Mouse (Mus musculus) liver, embryonic 15.5 days (tissue): ENCODE data around the gene Wdr17. TPM values are rescaled to one million over a fixed set of nuclear protein-coding genes. Genes with fewer than 3 reads are reported as not detected.

Experiments used
- ATAC-seq: fragments of 200-750 bp; cut with Nextera tagmentation; 2 replicates; pipeline ENCODE4 v1.8.0; 2017; ENCODE audit warnings: moderate number of reproducible peaks, mild to moderate bottlenecking, moderate library complexity; ENCODE audit not compliant: insufficient read depth
- H3K27ac ChIP-seq: fragments of 300-500 bp; sonication (generic); replicated peaks from 2 replicates; pipeline ENCODE4 v1.5.1; 2015; ENCODE audit warnings: mild to moderate bottlenecking, inconsistent platforms
- H3K27me3 ChIP-seq: fragments of 300-500 bp; sonication (generic); 2 replicates; pipeline ENCODE4 v1.6.1; 2015; ENCODE audit warnings: mild to moderate bottlenecking, inconsistent platforms
- H3K36me3 ChIP-seq: fragments of 300-500 bp; sonication (generic); replicated peaks from 2 replicates; pipeline ENCODE4 v1.6.1; 2015; ENCODE audit warnings: moderate library complexity, mild to moderate bottlenecking, inconsistent platforms
- H3K4me1 ChIP-seq: fragments of 300-500 bp; sonication (generic); replicated peaks from 2 replicates; pipeline ENCODE4 v1.6.1; 2015; ENCODE audit warnings: inconsistent platforms
- H3K4me2 ChIP-seq: fragments of 300-500 bp; sonication (generic); 2 replicates; pipeline ENCODE4 v1.6.1; 2015; ENCODE audit warnings: moderate library complexity, mild to moderate bottlenecking, inconsistent platforms
- H3K4me3 ChIP-seq: fragments of 300-500 bp; sonication (generic); replicated peaks from 2 replicates; pipeline ENCODE4 v1.5.1; 2015; ENCODE audit warnings: mild to moderate bottlenecking, inconsistent platforms
- H3K9ac ChIP-seq: fragments of 300-500 bp; sonication (generic); 2 replicates; pipeline ENCODE4 v1.6.1; 2015; ENCODE audit warnings: moderate library complexity, mild to moderate bottlenecking, inconsistent platforms
- H3K9me3 ChIP-seq: fragments of 300-500 bp; sonication (generic); replicated peaks from 2 replicates; pipeline ENCODE4 v1.6.1; 2016; ENCODE audit warnings: inconsistent platforms
- WGBS: fragments of 180-500 bp; shearing (Covaris S2); methylation state at CpG from one replicate; pipeline ENCODE4 v1.1.7; 2015; ENCODE audit warnings: mixed read lengths; ENCODE audit not compliant: insufficient replicate concordance; 5-methylcytosine and 5-hydroxymethylcytosine counted together
- polyA plus RNA-seq: library from polyadenylated mRNA; unstranded; fragments of >200 nt; fragmentation: Nextera tagmentation; extraction: Ambion mirVana; gene quantifications from 2 replicates; pipeline ENCODE4 v1.2.1, GENCODE M21; 2015

Wdr17 gene
- polyA plus RNA-seq, 1 experiment from 2014 or later = not detected

DNA sequence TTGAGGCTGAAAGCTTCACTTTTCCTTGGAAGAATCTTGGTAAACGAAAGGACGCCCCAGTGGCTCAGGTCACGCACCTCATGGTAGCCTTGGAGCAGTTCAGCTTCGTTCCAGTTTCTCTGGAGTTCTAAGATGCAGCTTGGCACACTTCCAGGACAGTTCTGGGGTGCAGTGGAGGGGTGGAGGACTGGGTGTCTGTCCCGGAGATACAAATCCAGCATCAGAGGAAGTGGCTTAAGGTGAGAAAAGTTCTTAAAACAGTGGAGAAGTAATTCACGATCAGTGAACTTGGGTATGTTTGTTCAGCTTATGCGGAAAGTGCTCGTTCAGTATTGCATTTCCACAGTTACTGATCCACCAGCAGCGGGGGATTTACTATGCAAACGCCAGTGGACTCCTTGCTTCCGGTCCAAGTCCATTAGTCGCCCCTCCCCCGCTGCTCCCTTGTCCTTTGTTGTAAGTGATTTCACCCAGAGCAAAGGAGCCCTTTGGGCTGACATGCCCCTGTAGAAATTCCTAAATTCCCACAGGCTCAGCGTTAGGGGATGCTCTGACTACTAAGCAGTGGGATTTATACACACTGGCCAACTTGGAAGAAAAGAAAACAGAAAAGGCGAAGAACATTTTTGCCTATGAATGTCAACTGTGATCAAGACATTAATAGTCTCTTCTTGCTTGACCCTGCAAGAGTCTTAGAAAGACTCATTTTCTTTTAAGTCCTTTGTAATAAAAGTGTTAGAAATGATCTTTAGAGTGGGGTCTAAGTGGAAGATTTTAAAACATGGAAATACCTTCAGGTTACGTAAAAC, 106.6 kb downstream of the Wdr17 start:
- no peaks in the 10 kb centered on the region for H3K9me3 ChIP-seq
- H3K9ac ChIP-seq = no peak overlapping the region
- peak overlapping the region; percentile 30; the same call in 1 of the 2 replicates for H3K4me3 ChIP-seq
- H3K27me3 ChIP-seq = no peaks in the 10 kb centered on the region
- ATAC-seq = no peak
- WGBS = 9% methylated on average over 16 of the region's 16 CpGs
- no peak overlapping the region for H3K27ac ChIP-seq
- no peaks in the 10 kb centered on the region for H3K4me1 ChIP-seq
- peak overlapping the region; percentile 53 for H3K4me2 ChIP-seq
- H3K36me3 ChIP-seq = no peaks in the 10 kb centered on the region

DNA sequence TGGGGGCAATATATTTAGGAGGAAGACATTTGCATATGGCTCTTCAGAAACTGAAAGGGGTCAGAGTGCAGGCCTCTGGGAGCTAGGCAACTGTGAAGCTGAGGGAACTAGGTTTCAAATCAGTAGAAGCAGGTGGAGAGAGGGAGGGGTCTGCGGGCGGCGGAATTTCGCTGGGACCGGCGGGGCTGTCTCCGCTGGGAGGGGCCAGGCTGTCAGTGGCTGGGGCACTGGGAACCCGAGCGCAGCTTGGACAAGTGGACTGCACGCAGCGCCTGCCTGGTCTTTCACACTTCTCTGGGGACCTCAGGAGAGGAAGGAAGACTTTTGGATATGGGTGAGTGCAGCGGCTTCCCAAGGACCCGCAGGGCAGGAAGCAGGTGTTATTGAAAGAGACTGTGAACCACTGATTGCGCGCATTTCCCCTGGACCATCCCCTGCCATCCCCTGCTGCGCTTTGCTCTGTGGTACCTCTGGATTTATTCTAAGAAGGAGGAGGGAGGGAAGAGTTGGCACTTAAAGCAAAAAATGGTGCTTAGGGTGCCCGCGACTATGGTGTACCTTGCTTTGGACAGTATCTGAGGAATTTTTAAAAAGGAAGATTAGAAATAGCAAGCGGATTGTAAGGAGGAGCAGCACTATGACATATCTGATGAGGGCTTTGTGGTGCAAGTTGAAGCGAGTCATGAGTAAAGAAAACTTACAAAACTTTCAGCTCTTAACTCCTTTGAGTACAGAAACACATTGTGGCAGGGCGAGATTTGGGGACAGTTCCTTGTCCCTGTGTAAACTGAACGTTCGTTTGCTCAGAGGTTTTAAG, 107.5 kb downstream of the Wdr17 start:
- no peak overlapping the region for H3K9ac ChIP-seq
- ATAC-seq = no peak

DNA sequence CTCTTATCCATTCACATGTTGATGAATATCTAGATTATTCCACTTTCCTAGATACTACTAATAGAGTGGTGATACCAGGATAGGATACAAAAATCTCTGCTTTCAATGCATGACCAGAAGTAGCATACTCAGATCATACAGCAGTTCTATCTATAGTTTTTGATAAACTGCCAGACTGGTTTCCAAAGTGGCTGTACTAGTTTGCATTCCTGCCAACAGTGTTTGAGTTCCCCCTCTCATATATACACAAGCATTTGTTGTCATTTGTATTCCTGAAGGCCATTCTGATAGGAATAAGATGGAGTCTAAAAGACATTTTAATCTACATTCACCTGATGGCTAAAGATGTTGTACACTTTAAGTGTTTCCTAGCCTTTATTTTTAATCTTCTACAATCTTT, 110.0 kb downstream of the Wdr17 start:
- no peak for ATAC-seq

More for the DNA sequence above, 107.5 kb downstream of the Wdr17 start:
- Histone ChIP-seq H3K27me3 (no peaks in the 10 kb centered on the region), H3K36me3 (no peaks in the 10 kb centered on the region), H3K4me2 (peak overlapping the region; percentile 53), H3K27ac (no peak overlapping the region), H3K4me1 (no peaks in the 10 kb centered on the region), H3K4me3 (peak overlapping the region; percentile 30), H3K9me3 (no peaks in the 10 kb centered on the region)
- under 1% methylated on average over 23 of the region's 23 CpGs for WGBS

DNA sequence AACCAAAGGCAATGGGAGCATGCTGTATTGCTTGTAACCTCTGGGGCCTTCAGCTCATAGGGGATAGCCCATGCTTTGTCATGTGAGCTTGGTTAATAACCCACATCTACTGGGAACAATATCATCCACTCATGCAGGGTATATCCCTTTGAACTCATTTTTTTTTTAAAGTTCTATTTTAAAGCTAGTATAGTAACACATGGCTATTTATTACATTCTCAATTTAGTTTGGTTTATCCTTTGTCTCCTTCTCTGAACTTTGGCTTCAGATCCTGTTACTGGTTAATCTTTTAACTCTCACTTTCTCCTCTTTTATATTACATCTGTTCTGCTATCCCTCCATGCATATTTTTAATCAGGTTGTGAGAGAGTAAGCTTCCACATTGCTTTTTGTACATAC, 110.7 kb downstream of the Wdr17 start:
- no peak for ATAC-seq
- Histone ChIP-seq H3K27ac (no peak overlapping the region), H3K4me3 (no peak overlapping the region), H3K4me1 (no peaks in the 10 kb centered on the region), H3K27me3 (no peaks in the 10 kb centered on the region), H3K36me3 (no peaks in the 10 kb centered on the region), H3K9ac (no peak overlapping the region), H3K9me3 (no peaks in the 10 kb centered on the region), H3K4me2 (no peak overlapping the region)

More for the DNA sequence above, 110.0 kb downstream of the Wdr17 start:
- H3K4me2 ChIP-seq = no peak overlapping the region
- H3K4me1 ChIP-seq = no peaks in the 10 kb centered on the region
- no peak overlapping the region for H3K9ac ChIP-seq
- H3K36me3 ChIP-seq = no peaks in the 10 kb centered on the region
- no peak overlapping the region for H3K4me3 ChIP-seq
- no peaks in the 10 kb centered on the region for H3K27me3 ChIP-seq
- H3K27ac ChIP-seq = no peak overlapping the region
- H3K9me3 ChIP-seq = no peaks in the 10 kb centered on the region

DNA sequence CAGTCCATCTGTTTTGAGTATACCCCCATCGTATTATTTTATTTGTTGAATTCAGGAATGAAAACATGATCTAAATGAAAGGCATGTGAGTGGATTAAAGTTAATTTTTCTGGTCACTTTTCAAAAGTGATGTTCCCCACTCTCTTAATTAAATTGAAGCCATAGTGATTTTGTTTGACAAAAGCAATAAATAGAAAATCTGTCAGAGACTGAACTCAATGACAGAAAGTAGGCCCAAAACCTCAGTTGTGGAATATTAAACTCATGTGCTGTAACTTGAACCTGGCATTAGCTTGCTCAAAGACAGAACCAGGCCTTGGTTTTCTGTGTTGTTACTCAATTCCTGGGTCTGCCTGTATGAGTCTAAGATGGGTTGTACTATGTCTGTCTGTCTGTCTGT, 129.3 kb downstream of the Wdr17 start:
- WGBS = 51% methylated on average over 1 of the region's 1 CpGs
- Histone ChIP-seq H3K4me1 (no peaks in the 10 kb centered on the region), H3K4me2 (no peak overlapping the region), H3K9ac (no peak overlapping the region), H3K9me3 (no peaks in the 10 kb centered on the region), H3K36me3 (no peaks in the 10 kb centered on the region), H3K4me3 (no peak overlapping the region), H3K27me3 (no peaks in the 10 kb centered on the region), H3K27ac (no peak overlapping the region)
- no peak for ATAC-seq

DNA sequence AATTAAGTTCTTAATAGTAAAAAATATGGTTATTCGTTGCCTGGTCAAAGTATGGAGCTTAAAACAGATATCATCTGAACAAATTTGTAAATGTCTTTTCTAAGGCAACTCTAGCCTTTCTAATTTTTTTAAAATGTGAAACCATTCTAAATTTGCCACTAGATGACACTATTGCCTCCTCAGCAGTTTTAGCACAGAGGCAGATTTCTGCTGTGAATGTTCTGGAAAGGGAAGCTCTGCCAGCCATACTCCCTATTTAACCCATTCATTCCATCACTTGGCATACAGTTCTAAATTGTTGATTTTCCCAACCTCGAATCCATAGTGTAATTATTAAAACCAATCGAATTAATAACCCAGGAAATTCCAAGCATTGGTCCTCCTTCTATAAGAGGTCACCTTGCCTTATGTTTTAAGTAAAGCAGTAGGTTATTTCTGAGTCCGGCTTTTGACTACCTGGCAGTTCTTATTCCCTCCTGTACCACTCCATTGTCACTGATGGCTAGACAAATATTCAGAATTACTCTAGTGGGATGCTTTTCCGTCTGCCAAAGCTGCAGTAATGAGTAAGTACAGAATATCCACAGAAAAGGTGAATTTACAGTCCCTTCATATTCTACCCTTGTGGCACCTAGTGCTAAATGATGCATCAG, 150.2 kb downstream of the Wdr17 start:
- no peaks in the 10 kb centered on the region for H3K36me3 ChIP-seq
- no peak overlapping the region for H3K4me3 ChIP-seq
- WGBS = 35% methylated on average over 5 of the region's 5 CpGs
- no peak overlapping the region for H3K4me2 ChIP-seq
- no peaks in the 10 kb centered on the region for H3K27me3 ChIP-seq
- no peak overlapping the region for H3K27ac ChIP-seq
- H3K9ac ChIP-seq = no peak overlapping the region
- no peak for ATAC-seq
- H3K4me1 ChIP-seq = no peaks in the 10 kb centered on the region
- no peaks in the 10 kb centered on the region for H3K9me3 ChIP-seq

DNA sequence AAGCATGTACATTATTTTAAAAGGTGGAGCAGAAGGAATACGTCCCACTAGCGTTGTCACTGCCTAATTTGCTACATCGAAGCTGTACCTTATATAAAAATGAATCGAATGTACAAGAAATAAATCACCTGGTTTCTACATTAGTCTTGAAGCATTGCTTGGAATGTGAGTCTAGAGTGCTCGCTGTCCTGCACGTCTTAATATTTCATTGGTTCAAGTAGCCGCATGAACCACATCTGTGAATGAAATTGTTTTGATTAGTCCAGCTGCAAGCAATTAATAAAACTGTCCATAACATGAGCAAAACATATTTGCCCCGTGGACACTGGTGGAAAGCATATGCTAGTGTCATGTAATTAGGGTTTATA, 162.3 kb downstream of the Wdr17 start:
- Histone ChIP-seq H3K4me2 (peak overlapping the region; percentile 43), H3K27me3 (peaks cover 6% of the 10 kb centered on the region; the same call in 1 of the 2 replicates), H3K27ac (no peak overlapping the region), H3K4me1 (peaks cover 5% of the 10 kb centered on the region; the same call in 1 of the 2 replicates), H3K36me3 (no peaks in the 10 kb centered on the region), H3K9ac (no peak overlapping the region), H3K4me3 (no peak overlapping the region), H3K9me3 (no peaks in the 10 kb centered on the region)
- ATAC-seq = no peak
- WGBS = 21% methylated on average over 8 of the region's 8 CpGs

DNA sequence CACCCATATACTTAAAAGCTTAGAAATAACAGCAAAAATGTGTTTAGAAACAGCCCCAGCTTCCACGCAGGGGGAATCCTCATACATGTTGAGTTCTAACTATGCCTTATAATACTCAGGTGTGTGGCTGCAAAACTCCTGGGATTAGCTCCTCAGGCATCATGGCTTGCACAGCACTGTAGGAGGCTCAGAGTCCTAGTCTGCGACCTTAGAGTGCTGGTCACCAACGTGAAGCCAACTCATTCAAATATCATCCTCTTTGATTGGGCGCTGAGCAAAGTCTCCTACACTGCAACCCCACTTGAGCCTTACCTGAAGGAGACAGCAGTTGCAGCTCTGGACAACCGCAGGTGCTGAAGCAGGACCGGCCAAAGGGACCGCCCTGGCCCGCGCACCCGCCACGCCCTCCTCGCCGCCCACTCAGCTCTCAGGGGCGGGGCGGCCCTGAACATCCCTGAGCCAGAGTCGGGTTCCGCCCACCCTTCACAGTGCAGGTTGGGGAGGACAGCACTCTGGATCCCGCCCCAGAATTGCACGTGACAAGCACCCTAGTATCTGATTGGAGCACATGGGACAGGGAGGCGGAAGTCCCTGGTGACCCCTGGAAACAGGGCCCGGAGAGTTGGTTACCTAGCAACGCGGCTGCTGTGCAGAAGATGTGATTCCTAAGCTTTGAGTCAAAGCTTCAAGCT, 162.9 kb downstream of the Wdr17 start:
- peaks cover 5% of the 10 kb centered on the region; the same call in 1 of the 2 replicates for H3K4me1 ChIP-seq
- no peak overlapping the region for H3K27ac ChIP-seq
- peaks cover 6% of the 10 kb centered on the region; the same call in 1 of the 2 replicates for H3K27me3 ChIP-seq
- H3K4me3 ChIP-seq = 0 out of 2 replicates have a peak overlapping the region, but pooled peaks have one; percentile 8
- H3K9me3 ChIP-seq = no peaks in the 10 kb centered on the region
- peak overlapping the region; percentile 43 for H3K4me2 ChIP-seq
- no peak overlapping the region for H3K9ac ChIP-seq
- ATAC-seq = peak; percentile 72
- 2% methylated on average over 23 of the region's 23 CpGs for WGBS
- no peaks in the 10 kb centered on the region for H3K36me3 ChIP-seq

DNA sequence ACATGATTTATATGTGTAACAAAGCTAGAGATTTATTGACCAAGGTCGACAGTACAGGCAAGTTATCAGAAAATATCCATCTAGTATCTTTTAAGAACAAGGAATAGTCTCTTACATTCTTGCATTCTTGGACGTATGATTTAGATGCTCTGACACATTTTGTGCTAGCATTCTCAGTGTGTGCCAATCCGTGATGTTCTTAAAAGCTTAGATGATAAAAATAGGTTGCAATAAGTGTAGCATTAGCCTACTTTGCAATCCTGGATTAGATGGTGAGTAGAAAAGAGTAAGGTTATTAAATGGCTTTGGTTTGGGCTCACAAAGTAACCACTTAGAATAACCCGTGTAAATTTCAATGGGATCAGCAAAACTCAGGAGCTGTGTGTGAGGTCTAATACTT, 168.5 kb downstream of the Wdr17 start:
- Histone ChIP-seq H3K4me1 (no peaks in the 10 kb centered on the region), H3K36me3 (no peaks in the 10 kb centered on the region), H3K4me3 (no peak overlapping the region), H3K27ac (no peak overlapping the region), H3K9me3 (no peaks in the 10 kb centered on the region), H3K4me2 (no peak overlapping the region), H3K27me3 (no peaks in the 10 kb centered on the region), H3K9ac (no peak overlapping the region)
- 43% methylated on average over 4 of the region's 4 CpGs for WGBS
- no peak for ATAC-seq

DNA sequence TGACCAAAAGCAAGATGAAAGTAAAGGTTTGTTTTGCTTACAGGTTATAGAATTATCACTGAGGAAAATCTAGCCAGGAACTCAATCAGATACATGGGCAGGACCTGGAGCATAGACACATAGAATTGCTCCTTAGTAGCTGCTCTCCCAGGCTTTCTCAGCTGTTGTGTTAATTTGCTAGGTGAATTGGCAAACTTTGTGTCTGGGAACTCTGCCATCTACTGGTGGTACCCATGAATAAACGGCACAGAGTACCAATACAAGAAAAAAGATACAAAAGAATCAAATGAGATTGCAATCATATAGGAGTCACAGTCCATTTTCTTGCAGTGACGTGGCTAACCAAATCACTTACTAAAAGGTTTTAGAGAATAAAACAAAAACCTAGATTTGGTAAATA, 181.2 kb downstream of the Wdr17 start:
- Histone ChIP-seq H3K27ac (no peak overlapping the region), H3K9ac (no peak overlapping the region), H3K4me3 (no peak overlapping the region), H3K9me3 (no peaks in the 10 kb centered on the region), H3K4me1 (no peaks in the 10 kb centered on the region), H3K27me3 (no peaks in the 10 kb centered on the region), H3K4me2 (no peak overlapping the region), H3K36me3 (no peaks in the 10 kb centered on the region)
- no peak for ATAC-seq
- WGBS = 33% methylated on average over 2 of the region's 2 CpGs

DNA sequence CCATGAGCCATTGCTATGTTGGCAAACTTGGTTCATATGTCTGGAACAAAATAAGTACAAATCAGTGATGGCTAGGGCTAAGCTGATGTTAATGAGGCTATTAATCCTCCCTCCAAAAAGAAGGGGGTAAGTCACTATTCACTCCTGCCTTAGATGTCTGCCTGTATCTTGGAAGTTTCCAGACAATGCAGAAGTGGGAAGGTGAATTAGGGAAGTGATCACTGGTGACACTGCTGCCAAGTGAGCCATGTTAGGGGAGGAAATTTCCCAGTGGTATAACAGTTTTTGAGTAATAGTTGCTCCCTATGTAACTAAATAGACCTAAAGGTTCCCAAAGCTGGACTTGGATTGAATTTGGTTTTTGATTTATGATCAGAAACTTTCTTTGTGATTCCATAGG, 215.2 kb downstream of the Wdr17 start:
- ATAC-seq = no peak
- H3K9me3 ChIP-seq = no peaks in the 10 kb centered on the region
- H3K4me3 ChIP-seq = no peak overlapping the region
- no peaks in the 10 kb centered on the region for H3K36me3 ChIP-seq
- no peak overlapping the region for H3K4me2 ChIP-seq
- no peaks in the 10 kb centered on the region for H3K4me1 ChIP-seq
- no peak overlapping the region for H3K27ac ChIP-seq
- H3K9ac ChIP-seq = no peak overlapping the region
- no peaks in the 10 kb centered on the region for H3K27me3 ChIP-seq
